Mouse (Mus musculus) ES-E14 (cell line): ENCODE measurements around the gene Pitpnm2. TPM values are rescaled to one million over a fixed set of nuclear protein-coding genes. Genes with fewer than 3 reads are reported as not detected.

Experiments used
- DNase-seq: peaks from one replicate; pipeline ENCODE4 v3.0.0-alpha.2; 2013; ENCODE audit warnings: low read depth, low spot score
- H3K27ac ChIP-seq: 2 replicates; pipeline ENCODE4 v1.5.1; 2012; ENCODE audit warnings: low read depth, mild to moderate bottlenecking, low read length, moderate library complexity, mixed read lengths; ENCODE audit not compliant: poor library complexity, insufficient read depth, severe bottlenecking
- H3K36me3 ChIP-seq: 2 replicates; pipeline ENCODE4 v1.6.1; 2012; ENCODE audit warnings: mild to moderate bottlenecking, low read length, moderate library complexity, mixed read lengths; ENCODE audit not compliant: control insufficient read depth, poor library complexity, insufficient read depth, severe bottlenecking
- H3K4me1 ChIP-seq, 2 experiments: fragments of 150-350 bp in 1 of 2; sonication (generic) in 1 of 2; 2 replicates each; pipeline ENCODE4 v1.6.1; 2012; ENCODE audit warnings: low read length in 2 of 2, mild to moderate bottlenecking in 1 of 2, mixed read lengths in 1 of 2; ENCODE audit not compliant: control insufficient read depth in 2 of 2, insufficient read depth in 2 of 2, poor library complexity in 1 of 2
- H3K4me3 ChIP-seq, 2 experiments: fragments of 150-350 bp in 1 of 2; sonication (generic) in 1 of 2; 2 replicates each; pipeline ENCODE4 v1.5.1; 2012; ENCODE audit warnings: low read length in 2 of 2, low read depth in 1 of 2, mild to moderate bottlenecking in 1 of 2, mixed read lengths in 1 of 2; ENCODE audit not compliant: insufficient read depth in 1 of 2, poor library complexity in 1 of 2, severe bottlenecking in 1 of 2
- H3K9ac ChIP-seq: 2 replicates; pipeline ENCODE4 v1.6.1; 2012; ENCODE audit warnings: low read depth, mild to moderate bottlenecking, low read length, mixed read lengths; ENCODE audit not compliant: poor library complexity, insufficient read depth, severe bottlenecking
- H3K9me3 ChIP-seq: fragments of 150-350 bp; sonication (generic); 2 replicates; pipeline ENCODE4 v1.6.1; 2012; ENCODE audit warnings: low read depth, mild to moderate bottlenecking, low read length; ENCODE audit not compliant: control insufficient read depth, insufficient read depth
- CHD2 ChIP-seq: IDR thresholded peaks from 2 replicates; pipeline ENCODE4 v1.6.1; 2014; ENCODE audit warnings: mild to moderate bottlenecking, low read depth, low read length, inconsistent platforms
- HCFC1 ChIP-seq: IDR thresholded peaks from 2 replicates; pipeline ENCODE4 v1.6.1; 2012; ENCODE audit warnings: low read length, inconsistent platforms, borderline replicate concordance; ENCODE audit not compliant: insufficient read depth
- MAFK ChIP-seq: IDR thresholded peaks from 2 replicates; pipeline ENCODE4 v1.6.1; 2014; ENCODE audit warnings: mild to moderate bottlenecking, low read depth, low read length, inconsistent platforms; ENCODE audit not compliant: insufficient read depth
- ZC3H11A ChIP-seq: IDR thresholded peaks from 2 replicates; pipeline ENCODE4 v1.6.1; 2012; ENCODE audit warnings: low read depth, mild to moderate bottlenecking, inconsistent platforms, low read length, borderline replicate concordance
- ZNF384 ChIP-seq: IDR thresholded peaks from 2 replicates; pipeline ENCODE4 v1.6.1; 2012; ENCODE audit warnings: low read depth, low read length, inconsistent platforms
- in situ Hi-C, 2 experiments: fragments of 600-800 bp; cut with MboI; formaldehyde crosslinking; loops; one replicate each; pipeline ENCODE4 v1.15.1; 2025; ENCODE audit warnings: low sequenced_read_pairs in 2 of 2, inconsistent platforms in 1 of 2; ENCODE audit not compliant: unreplicated experiment in 2 of 2
- total RNA-seq: library from RNA; depleted of rRNA; stranded (reverse); fragments of 300-350 nt; gene quantifications from 2 replicates; pipeline ENCODE4 v1.2.3, GENCODE M21; 2012

Gene Pitpnm2
- total RNA-seq, 1 experiment: 6.6 TPM

DNA sequence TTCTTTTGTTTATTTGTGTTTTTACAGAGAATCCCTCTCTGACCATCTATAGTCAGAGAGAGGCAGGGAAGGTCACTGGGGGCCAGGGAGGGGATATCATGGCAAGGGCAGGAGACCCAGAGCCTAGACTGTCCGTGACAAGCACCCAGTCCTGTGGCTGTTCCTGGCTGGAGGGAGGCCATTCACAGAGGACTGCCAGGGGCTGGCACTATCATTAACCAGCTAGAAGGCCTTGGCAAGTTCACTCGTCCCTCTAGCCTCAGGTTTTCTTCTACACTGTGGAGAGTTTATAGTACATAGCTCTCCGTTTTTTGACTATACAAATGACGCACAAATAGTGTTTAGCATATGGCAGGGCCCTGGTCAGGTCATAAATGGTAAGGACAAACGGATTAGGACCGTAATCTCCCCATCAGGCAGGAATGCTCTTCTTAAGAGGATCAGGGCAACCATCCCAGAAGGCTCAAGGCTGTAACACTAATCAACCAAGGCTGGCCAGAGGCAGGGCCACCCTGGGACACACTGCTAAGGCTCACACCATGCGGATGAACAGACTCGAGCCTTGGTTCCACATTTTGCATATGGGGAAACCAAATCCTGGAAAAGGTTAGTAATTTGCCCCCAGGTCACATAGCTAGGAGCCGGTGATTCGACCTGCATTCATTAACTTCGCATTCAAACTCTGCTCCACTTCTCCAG, 55.0 kb downstream of the Pitpnm2 start:
- TF ChIP-seq ZNF384 (no peak), CHD2 (no peak), ZC3H11A (no peak)
- Histone ChIP-seq H3K36me3 (no peaks in the 10 kb centered on the region), H3K4me1 (peaks cover 0 to 2% of the 10 kb centered on the region in 2 experiments; a peak in 1 of 4 replicates), H3K27ac (no peak overlapping the region), H3K9ac (no peak overlapping the region), H3K4me3 (no peak overlapping the region), H3K9me3 (no peaks in the 10 kb centered on the region)
- in situ Hi-C loops: no loop called here
- no peak for DNase-seq

DNA sequence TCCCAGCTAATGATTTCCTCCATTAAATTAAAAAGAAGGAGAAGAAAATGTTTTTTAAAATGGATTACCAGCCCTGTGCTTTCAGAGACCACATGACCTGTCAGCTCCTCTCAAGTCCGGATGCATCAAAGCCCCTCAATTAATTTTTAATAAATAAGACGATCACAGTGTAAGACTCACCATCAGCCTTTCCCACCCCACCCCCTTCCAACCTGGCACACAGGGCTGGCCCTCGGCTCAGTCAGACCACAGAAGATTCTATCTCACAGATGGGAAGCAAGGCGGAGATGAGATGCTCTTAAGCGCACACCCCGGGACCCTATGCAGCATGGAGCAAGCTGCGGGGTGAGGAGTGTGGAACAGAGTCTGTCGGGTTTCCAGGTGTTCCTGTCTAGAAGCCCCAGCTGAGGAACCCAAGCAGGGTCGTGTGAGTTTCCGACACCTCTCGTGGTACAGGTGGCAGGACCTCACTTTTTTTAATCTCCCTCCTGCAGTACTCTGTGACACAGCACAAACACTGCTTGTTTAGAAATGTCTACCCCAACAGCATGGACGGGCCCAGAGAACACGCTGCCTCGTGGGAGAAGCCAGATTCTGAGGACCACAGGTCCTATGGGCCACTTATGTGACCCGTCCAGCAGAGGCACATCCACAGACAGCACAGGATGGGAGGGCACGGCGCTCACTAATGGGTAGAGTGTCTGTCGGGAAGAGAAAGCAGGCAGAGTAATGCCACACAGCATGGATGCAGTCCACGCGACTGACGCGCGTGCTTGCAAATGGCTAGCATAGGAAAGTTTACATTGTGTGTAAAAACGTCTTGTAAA, 56.1 kb downstream of the Pitpnm2 start:
- H3K27ac ChIP-seq: no peak overlapping the region
- H3K9me3 ChIP-seq: no peaks in the 10 kb centered on the region
- TF ChIP-seq CHD2 (no peak), ZNF384 (no peak), ZC3H11A (no peak), MAFK (no peak), HCFC1 (no peak)
- H3K4me3 ChIP-seq: no peak overlapping the region
- H3K36me3 ChIP-seq: no peaks in the 10 kb centered on the region
- no peak for DNase-seq
- H3K4me1 ChIP-seq: peaks cover 0 to 2% of the 10 kb centered on the region in 2 experiments; a peak in 1 of 4 replicates
- in situ Hi-C loops: no loop called here
- no peak overlapping the region for H3K9ac ChIP-seq

DNA sequence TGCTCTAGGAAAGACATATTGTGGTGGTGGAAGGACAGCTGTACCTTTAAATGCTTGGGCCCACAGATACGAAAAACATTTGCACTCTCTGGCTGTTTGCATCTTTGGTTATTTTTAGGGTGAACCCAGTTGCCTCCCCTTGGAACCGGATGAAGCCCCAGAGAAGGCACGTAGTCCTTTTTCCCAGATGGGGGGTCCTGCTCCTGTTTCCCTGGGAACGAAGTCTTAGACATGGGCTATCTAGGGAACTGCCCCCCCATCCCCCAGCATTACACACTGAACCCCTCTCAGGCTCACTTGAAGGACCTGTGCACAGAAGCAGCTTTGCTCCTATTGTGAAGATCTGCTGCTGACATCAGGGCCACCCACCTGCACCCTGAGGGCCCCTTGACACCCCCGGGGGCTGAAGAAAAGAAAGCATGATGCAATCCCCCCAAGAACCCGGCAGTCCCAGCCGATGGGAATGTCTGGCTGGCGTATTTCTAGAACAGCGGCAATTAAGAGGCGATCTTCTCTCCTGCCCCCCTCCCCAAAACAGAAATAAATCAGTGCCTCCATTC, 56.8 kb downstream of the Pitpnm2 start:
- H3K27ac ChIP-seq: no peak overlapping the region
- TF ChIP-seq MAFK (no peak), ZNF384 (no peak), CHD2 (no peak), HCFC1 (no peak), ZC3H11A (no peak)

DNA sequence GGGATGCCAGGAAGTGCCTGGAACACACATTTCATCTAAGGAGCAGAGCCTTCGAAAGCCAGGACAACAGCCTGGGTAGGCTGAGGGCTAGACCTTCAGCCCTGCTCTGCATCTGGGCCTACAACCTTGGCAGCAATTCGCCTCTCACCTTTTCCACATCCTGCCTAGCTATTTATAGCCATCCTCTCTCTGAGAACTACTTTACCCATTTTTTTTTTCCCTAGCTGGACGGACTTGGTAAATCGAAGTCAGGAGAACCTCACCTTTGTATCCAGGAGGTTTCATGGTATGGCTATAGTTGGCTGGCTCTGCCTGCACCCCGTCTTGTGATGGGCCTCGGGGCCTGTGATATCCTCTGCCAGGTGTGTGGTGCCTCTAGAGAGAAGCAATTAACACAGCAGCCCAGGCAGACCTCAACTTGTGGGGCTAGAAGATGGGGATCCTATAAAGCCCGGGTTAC, 57.3 kb downstream of the Pitpnm2 start:
- in situ Hi-C loops: no loop called here
- Histone ChIP-seq H3K4me3 (no peak overlapping the region), H3K4me1 (peaks cover 0 to 6% of the 10 kb centered on the region in 2 experiments; a peak in 1 of 4 replicates), H3K9ac (no peak overlapping the region), H3K9me3 (no peaks in the 10 kb centered on the region), H3K27ac (no peak overlapping the region), H3K36me3 (no peaks in the 10 kb centered on the region)
- DNase-seq: no peak
- TF ChIP-seq MAFK: no peak

More for the DNA sequence above, 56.8 kb downstream of the Pitpnm2 start:
- no peaks in the 10 kb centered on the region for H3K9me3 ChIP-seq
- no peaks in the 10 kb centered on the region for H3K36me3 ChIP-seq
- no peak overlapping the region for H3K4me3 ChIP-seq
- H3K9ac ChIP-seq: no peak overlapping the region
- in situ Hi-C loops: no loop called here
- peaks cover 0 to 2% of the 10 kb centered on the region in 2 experiments; a peak in 1 of 4 replicates for H3K4me1 ChIP-seq
- DNase-seq: no peak
